Mouse (Mus musculus): ENCODE measurements around the gene Grk6.

GRCm38 (mm10) chr13:55486916-55487577 lies 42.2 kb downstream of the Grk6 start:
- TF ChIP-seq CTCF (IDR thresholded peaks at IDR 0.05; ENCODE audit: extremely low read depth, insufficient read length, insufficient replicate concordance, low read depth, low read length) (no peak), POLR2A (IDR thresholded peaks at IDR 0.05; ENCODE audit: low read depth, low read length) (no peak)

Measured in small intestine, adult 2 months (tissue).